Mouse (Mus musculus): Measurements from ENCODE around the gene Zmym2. TPM values are rescaled to one million over a fixed set of nuclear protein-coding genes. Genes with fewer than 3 reads are reported as not detected.

Gene Zmym2
- polyA plus RNA-seq, 1 experiment from 2014 or later, result 37.6 TPM

DNA sequence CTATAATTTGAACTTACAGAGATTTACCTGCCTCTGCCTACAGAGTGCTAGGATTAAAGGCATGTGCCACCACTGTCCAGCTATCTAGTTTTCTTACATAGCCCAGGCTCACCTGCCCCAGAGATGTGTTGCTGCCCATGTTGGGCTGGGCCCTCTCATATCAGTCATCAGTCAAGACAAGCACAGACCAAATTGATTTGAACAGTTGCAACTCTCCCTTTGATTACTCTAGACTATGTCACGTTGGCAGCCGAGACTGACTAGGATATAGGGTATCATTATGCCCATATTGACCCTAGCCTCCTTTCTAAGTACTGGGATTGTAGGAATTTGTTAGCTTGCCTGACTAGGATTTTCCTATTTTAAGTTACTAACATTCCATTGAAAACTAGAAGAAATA is 8.0 kb downstream of the Zmym2 start:
- H3K27ac ChIP-seq (ENCODE audit: low read depth), result no peak overlapping the region
- H3K9ac ChIP-seq (ENCODE audit: low read length), result no peak overlapping the region
- no peak overlapping the region for H3K4me2 ChIP-seq (ENCODE audit: low read length)
- H3K4me1 ChIP-seq (replicated peaks; ENCODE audit: control insufficient read depth, insufficient read depth, low read length), result no peaks in the 10 kb centered on the region; the same call in 1 of the 2 replicates
- ATAC-seq (replicated peaks; ENCODE audit: low FRiP score, low TSS enrichment, low read depth), result no peak
- no peak for DNase-seq (ENCODE audit: low spot score)
- no peak overlapping the region for H3K4me3 ChIP-seq (ENCODE audit: low read depth, low read length)
- 83% methylated on average over 2 of the region's 2 CpGs for WGBS
- peaks cover 48% of the 10 kb centered on the region for H3K36me3 ChIP-seq (ENCODE audit: control insufficient read depth, insufficient read depth, low read length)
- no peaks in the 10 kb centered on the region for H3K27me3 ChIP-seq (replicated peaks; ENCODE audit: control insufficient read depth, insufficient read depth, low read length)
- no peaks in the 10 kb centered on the region for H3K9me3 ChIP-seq (ENCODE audit: control insufficient read depth, low read length)

GRCm38 (mm10) chr14:56896521-56896920 is 10.1 kb downstream of the Zmym2 start:
- no peak for DNase-seq (ENCODE audit: low spot score)

DNA sequence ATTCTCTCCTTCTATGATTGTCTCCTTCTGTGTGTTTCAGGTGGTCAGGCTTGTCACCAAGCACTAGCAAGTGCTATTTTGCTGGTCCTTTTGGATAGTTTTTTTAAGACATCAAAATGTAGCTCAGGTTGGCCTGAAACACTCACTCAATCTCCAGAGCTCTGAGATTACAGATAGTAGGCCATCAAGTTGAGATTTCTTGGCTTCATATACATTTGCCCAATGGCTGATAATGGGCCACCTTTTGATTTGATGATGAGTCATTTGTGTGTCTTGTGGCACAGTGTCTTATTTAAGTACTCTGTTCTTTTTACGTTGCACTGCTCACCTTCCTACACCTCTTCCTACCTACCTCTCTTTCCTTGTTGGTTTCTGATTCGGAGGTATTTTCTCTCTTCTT is 11.0 kb downstream of the Zmym2 start:
- Histone ChIP-seq H3K4me3 (ENCODE audit: low read depth, low read length) (no peak overlapping the region), H3K27me3 (replicated peaks; ENCODE audit: control insufficient read depth, insufficient read depth, low read length) (no peaks in the 10 kb centered on the region), H3K36me3 (ENCODE audit: control insufficient read depth, insufficient read depth, low read length) (peaks cover 42% of the 10 kb centered on the region), H3K4me2 (ENCODE audit: low read length) (no peak overlapping the region), H3K4me1 (replicated peaks; ENCODE audit: control insufficient read depth, insufficient read depth, low read length) (no peaks in the 10 kb centered on the region), H3K9ac (ENCODE audit: low read length) (no peak overlapping the region), H3K9me3 (ENCODE audit: control insufficient read depth, low read length) (no peaks in the 10 kb centered on the region), H3K27ac (ENCODE audit: low read depth) (no peak overlapping the region)
- ATAC-seq (replicated peaks; ENCODE audit: low FRiP score, low TSS enrichment, low read depth), result no peak
- DNase-seq (ENCODE audit: low spot score), result no peak
- WGBS, result 97% methylated on average over 2 of the region's 2 CpGs

More at GRCm38 (mm10) chr14:56896521-56896920, 10.1 kb downstream of the Zmym2 start:
- H3K9ac ChIP-seq (ENCODE audit: low read length), result no peak overlapping the region
- no peak for ATAC-seq (replicated peaks; ENCODE audit: low FRiP score, low TSS enrichment, low read depth)
- H3K27me3 ChIP-seq (replicated peaks; ENCODE audit: control insufficient read depth, insufficient read depth, low read length), result no peaks in the 10 kb centered on the region
- no peaks in the 10 kb centered on the region for H3K4me1 ChIP-seq (replicated peaks; ENCODE audit: control insufficient read depth, insufficient read depth, low read length)
- no peaks in the 10 kb centered on the region for H3K9me3 ChIP-seq (ENCODE audit: control insufficient read depth, low read length)
- no peak overlapping the region for H3K4me3 ChIP-seq (ENCODE audit: low read depth, low read length)
- WGBS, result 100% methylated on average over 1 of the region's 1 CpGs
- peaks cover 36% of the 10 kb centered on the region for H3K36me3 ChIP-seq (ENCODE audit: control insufficient read depth, insufficient read depth, low read length)
- H3K4me2 ChIP-seq (ENCODE audit: low read length), result no peak overlapping the region
- H3K27ac ChIP-seq (ENCODE audit: low read depth), result no peak overlapping the region

- H3K36me3 ChIP-seq (ENCODE audit: control insufficient read depth, insufficient read depth, low read length), result peaks cover 44% of the 10 kb centered on the region
Observed at GRCm38 (mm10) chr14:56899656-56900055, 13.2 kb downstream of the Zmym2 start.

DNA sequence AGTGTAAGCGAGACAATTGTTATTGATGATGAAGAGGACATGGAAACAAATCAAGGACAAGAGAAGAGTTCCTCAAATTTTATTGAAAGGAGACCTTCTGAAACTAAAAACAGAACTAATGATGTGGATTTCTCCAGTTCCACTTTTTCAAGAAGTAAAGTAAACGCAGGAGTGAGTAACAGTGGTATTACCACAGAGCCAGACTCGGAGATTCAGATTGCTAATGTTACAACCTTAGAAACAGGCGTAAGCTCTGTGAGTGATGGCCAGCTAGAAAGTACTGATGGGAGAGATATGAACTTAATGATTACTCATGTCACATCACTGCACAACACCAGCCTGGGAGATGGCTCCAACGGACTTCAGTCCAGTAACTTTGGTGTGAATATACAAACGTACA is 16.6 kb downstream of the Zmym2 start:
- H3K4me2 ChIP-seq (ENCODE audit: low read length), result no peak overlapping the region
- no peak overlapping the region for H3K9ac ChIP-seq (ENCODE audit: low read length)
- DNase-seq (ENCODE audit: low spot score), result no peak
- H3K4me3 ChIP-seq (ENCODE audit: low read depth, low read length), result no peak overlapping the region
- H3K27me3 ChIP-seq (replicated peaks; ENCODE audit: control insufficient read depth, insufficient read depth, low read length), result no peaks in the 10 kb centered on the region
- H3K36me3 ChIP-seq (ENCODE audit: control insufficient read depth, insufficient read depth, low read length), result peaks cover 44% of the 10 kb centered on the region
- no peaks in the 10 kb centered on the region for H3K9me3 ChIP-seq (ENCODE audit: control insufficient read depth, low read length)
- 83% methylated on average over 6 of the region's 6 CpGs for WGBS
- no peaks in the 10 kb centered on the region for H3K4me1 ChIP-seq (replicated peaks; ENCODE audit: control insufficient read depth, insufficient read depth, low read length)
- ATAC-seq (replicated peaks; ENCODE audit: low FRiP score, low TSS enrichment, low read depth), result no peak
- no peak overlapping the region for H3K27ac ChIP-seq (ENCODE audit: low read depth)

More at GRCm38 (mm10) chr14:56899656-56900055, 13.2 kb downstream of the Zmym2 start:
- no peak overlapping the region for H3K4me2 ChIP-seq (ENCODE audit: low read length)
- H3K9me3 ChIP-seq (ENCODE audit: control insufficient read depth, low read length), result no peaks in the 10 kb centered on the region
- no peak overlapping the region for H3K27ac ChIP-seq (ENCODE audit: low read depth)
- ATAC-seq (replicated peaks; ENCODE audit: low FRiP score, low TSS enrichment, low read depth) (no peak), DNase-seq (ENCODE audit: low spot score) (no peak)
- H3K27me3 ChIP-seq (replicated peaks; ENCODE audit: control insufficient read depth, insufficient read depth, low read length), result no peaks in the 10 kb centered on the region
- no peaks in the 10 kb centered on the region for H3K4me1 ChIP-seq (replicated peaks; ENCODE audit: control insufficient read depth, insufficient read depth, low read length)
- no peak overlapping the region for H3K9ac ChIP-seq (ENCODE audit: low read length)
- H3K4me3 ChIP-seq (ENCODE audit: low read depth, low read length), result no peak overlapping the region

DNA sequence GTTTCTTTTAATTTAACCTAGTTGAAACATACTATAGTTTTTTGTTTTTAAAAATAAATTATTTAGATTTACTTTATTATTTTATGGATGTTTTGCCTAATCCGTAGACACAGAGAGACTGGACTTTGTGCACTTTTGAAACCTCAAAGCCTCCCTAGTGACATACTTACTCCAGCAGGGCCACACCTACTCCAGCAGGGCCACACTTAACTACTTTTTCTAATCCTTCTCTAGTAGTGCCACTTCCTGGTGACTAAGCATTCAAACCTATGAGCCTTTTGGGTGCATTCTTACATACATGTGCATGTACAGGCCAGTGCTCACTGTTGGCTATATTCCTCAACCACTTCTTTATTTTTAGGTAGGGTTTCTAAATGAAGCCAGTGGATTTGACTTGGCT is 19.2 kb downstream of the Zmym2 start:
- Histone ChIP-seq H3K27me3 (replicated peaks; ENCODE audit: control insufficient read depth, insufficient read depth, low read length) (no peaks in the 10 kb centered on the region), H3K27ac (ENCODE audit: low read depth) (no peak overlapping the region), H3K9ac (ENCODE audit: low read length) (no peak overlapping the region), H3K36me3 (ENCODE audit: control insufficient read depth, insufficient read depth, low read length) (peaks cover 41% of the 10 kb centered on the region), H3K4me3 (ENCODE audit: low read depth, low read length) (no peak overlapping the region), H3K4me2 (ENCODE audit: low read length) (no peak overlapping the region), H3K4me1 (replicated peaks; ENCODE audit: control insufficient read depth, insufficient read depth, low read length) (no peaks in the 10 kb centered on the region), H3K9me3 (ENCODE audit: control insufficient read depth, low read length) (no peaks in the 10 kb centered on the region)
- 78% methylated on average over 1 of the region's 1 CpGs for WGBS
- ATAC-seq (replicated peaks; ENCODE audit: low FRiP score, low TSS enrichment, low read depth) (no peak), DNase-seq (ENCODE audit: low spot score) (no peak)

GRCm38 (mm10) chr14:56918532-56918931 is 32.1 kb downstream of the Zmym2 start:
- peaks cover 57% of the 10 kb centered on the region for H3K36me3 ChIP-seq (ENCODE audit: control insufficient read depth, insufficient read depth, low read length)
- no peaks in the 10 kb centered on the region for H3K4me1 ChIP-seq (replicated peaks; ENCODE audit: control insufficient read depth, insufficient read depth, low read length)
- no peak overlapping the region for H3K9ac ChIP-seq (ENCODE audit: low read length)
- WGBS, result 67% methylated on average over 3 of the region's 3 CpGs
- no peak overlapping the region for H3K4me3 ChIP-seq (ENCODE audit: low read depth, low read length)
- H3K27me3 ChIP-seq (replicated peaks; ENCODE audit: control insufficient read depth, insufficient read depth, low read length), result no peaks in the 10 kb centered on the region
- no peak overlapping the region for H3K4me2 ChIP-seq (ENCODE audit: low read length)
- no peak overlapping the region for H3K27ac ChIP-seq (ENCODE audit: low read depth)
- ATAC-seq (replicated peaks; ENCODE audit: low FRiP score, low TSS enrichment, low read depth) (no peak), DNase-seq (ENCODE audit: low spot score) (no peak)
- no peaks in the 10 kb centered on the region for H3K9me3 ChIP-seq (ENCODE audit: control insufficient read depth, low read length)

GRCm38 (mm10) chr14:56935481-56935880 is 49.0 kb downstream of the Zmym2 start:
- H3K4me1 ChIP-seq (replicated peaks; ENCODE audit: control insufficient read depth, insufficient read depth, low read length), result no peaks in the 10 kb centered on the region
- H3K9me3 ChIP-seq (ENCODE audit: control insufficient read depth, low read length), result no peaks in the 10 kb centered on the region
- WGBS, result 91% methylated on average over 6 of the region's 6 CpGs
- no peak overlapping the region for H3K27ac ChIP-seq (ENCODE audit: low read depth)
- no peak for ATAC-seq (replicated peaks; ENCODE audit: low FRiP score, low TSS enrichment, low read depth)
- H3K36me3 ChIP-seq (ENCODE audit: control insufficient read depth, insufficient read depth, low read length), result peaks cover 81% of the 10 kb centered on the region
- no peak overlapping the region for H3K4me3 ChIP-seq (ENCODE audit: low read depth, low read length)
- H3K27me3 ChIP-seq (replicated peaks; ENCODE audit: control insufficient read depth, insufficient read depth, low read length), result no peaks in the 10 kb centered on the region
- no peak for DNase-seq (ENCODE audit: low spot score)
- no peak overlapping the region for H3K9ac ChIP-seq (ENCODE audit: low read length)
- no peak overlapping the region for H3K4me2 ChIP-seq (ENCODE audit: low read length)

- ATAC-seq (replicated peaks; ENCODE audit: low FRiP score, low TSS enrichment, low read depth), result no peak
- no peak for DNase-seq (ENCODE audit: low spot score)
- Histone ChIP-seq H3K4me2 (ENCODE audit: low read length) (no peak overlapping the region), H3K9me3 (ENCODE audit: control insufficient read depth, low read length) (no peaks in the 10 kb centered on the region), H3K27ac (ENCODE audit: low read depth) (no peak overlapping the region), H3K4me3 (ENCODE audit: low read depth, low read length) (no peak overlapping the region), H3K4me1 (replicated peaks; ENCODE audit: control insufficient read depth, insufficient read depth, low read length) (no peaks in the 10 kb centered on the region), H3K9ac (ENCODE audit: low read length) (no peak overlapping the region), H3K27me3 (replicated peaks; ENCODE audit: control insufficient read depth, insufficient read depth, low read length) (no peaks in the 10 kb centered on the region), H3K36me3 (ENCODE audit: control insufficient read depth, insufficient read depth, low read length) (peaks cover 77% of the 10 kb centered on the region)
- WGBS, result 71% methylated on average over 1 of the region's 1 CpGs
Observed at GRCm38 (mm10) chr14:56939903-56940302, 53.5 kb downstream of the Zmym2 start.
